Mouse (Mus musculus): ENCODE data around the gene H2al1c. TPM values are rescaled to one million over a fixed set of nuclear protein-coding genes. Genes with fewer than 3 reads are reported as not detected.
"Not testable (repeated sequence)": the region's sequence is repeated elsewhere in the genome, so short reads cannot be mapped to it uniquely, and the experiment has no call there.

H2al1c gene
- polyA plus RNA-seq, 1 experiment from 2014 or later: not detected

- not testable (repeated sequence) for H3K36me3 ChIP-seq (ENCODE audit: control insufficient read depth, insufficient read depth, low read length); DNase-seq; H3K4me3 ChIP-seq (replicated peaks; ENCODE audit: low read depth, low read length); ATAC-seq (ENCODE audit: low FRiP score, low TSS enrichment); H3K4me2 ChIP-seq (ENCODE audit: low read length); H3K27ac ChIP-seq (replicated peaks; ENCODE audit: low read depth, low read length); H3K9ac ChIP-seq (replicated peaks; ENCODE audit: low read length); H3K27me3 ChIP-seq (ENCODE audit: control insufficient read depth, insufficient read depth, low read length); H3K9me3 ChIP-seq (ENCODE audit: control insufficient read depth, low read length); H3K4me1 ChIP-seq (ENCODE audit: control insufficient read depth, insufficient read depth, low read length)
- no CpG with 5 or more reads among the region's 3 CpGs for WGBS
Measured at GRCm38 (mm10) chrX:11298957-11299356, 6.5 kb upstream of the H2al1c start, which contains the start of gene H2al1a. TSS of gene H2al1a (plus strand) at chrX:11299257.

- not testable (repeated sequence) for H3K4me2 ChIP-seq (ENCODE audit: low read length); DNase-seq; H3K27ac ChIP-seq (replicated peaks; ENCODE audit: low read depth, low read length); ATAC-seq (ENCODE audit: low FRiP score, low TSS enrichment); H3K9me3 ChIP-seq (ENCODE audit: control insufficient read depth, low read length); H3K9ac ChIP-seq (replicated peaks; ENCODE audit: low read length); H3K36me3 ChIP-seq (ENCODE audit: control insufficient read depth, insufficient read depth, low read length); H3K4me1 ChIP-seq (ENCODE audit: control insufficient read depth, insufficient read depth, low read length); H3K4me3 ChIP-seq (replicated peaks; ENCODE audit: low read depth, low read length); H3K27me3 ChIP-seq (ENCODE audit: control insufficient read depth, insufficient read depth, low read length)
- 97% methylated on average over 1 of the region's 3 CpGs for WGBS
Measured at GRCm38 (mm10) chrX:11302132-11302531, 3.3 kb upstream of the H2al1c start, which contains the start of gene H2al1b. TSS of gene H2al1b (plus strand) at chrX:11302432.

GRCm38 (mm10) chrX:11308524-11308923, 3.1 kb downstream of the H2al1c start, which contains the start of gene H2al1d:
TSS of gene H2al1d (plus strand) at chrX:11308824.
- H3K4me3 ChIP-seq (replicated peaks; ENCODE audit: low read depth, low read length); H3K9ac ChIP-seq (replicated peaks; ENCODE audit: low read length); H3K27ac ChIP-seq (replicated peaks; ENCODE audit: low read depth, low read length); H3K9me3 ChIP-seq (ENCODE audit: control insufficient read depth, low read length); H3K4me2 ChIP-seq (ENCODE audit: low read length); H3K36me3 ChIP-seq (ENCODE audit: control insufficient read depth, insufficient read depth, low read length); H3K4me1 ChIP-seq (ENCODE audit: control insufficient read depth, insufficient read depth, low read length); H3K27me3 ChIP-seq (ENCODE audit: control insufficient read depth, insufficient read depth, low read length); ATAC-seq (ENCODE audit: low FRiP score, low TSS enrichment); DNase-seq: not testable (repeated sequence)
- WGBS: no CpG with 5 or more reads among the region's 6 CpGs

- H3K9me3 ChIP-seq (ENCODE audit: control insufficient read depth, low read length); DNase-seq; H3K9ac ChIP-seq (replicated peaks; ENCODE audit: low read length); H3K27me3 ChIP-seq (ENCODE audit: control insufficient read depth, insufficient read depth, low read length); H3K4me2 ChIP-seq (ENCODE audit: low read length); ATAC-seq (ENCODE audit: low FRiP score, low TSS enrichment); H3K27ac ChIP-seq (replicated peaks; ENCODE audit: low read depth, low read length); H3K4me1 ChIP-seq (ENCODE audit: control insufficient read depth, insufficient read depth, low read length); H3K4me3 ChIP-seq (replicated peaks; ENCODE audit: low read depth, low read length); H3K36me3 ChIP-seq (ENCODE audit: control insufficient read depth, insufficient read depth, low read length): not testable (repeated sequence)
- no CpG with 5 or more reads among the region's 3 CpGs for WGBS
Measured at GRCm38 (mm10) chrX:11311634-11312033, 6.2 kb downstream of the H2al1c start, which contains the start of gene H2al1e. TSS of gene H2al1e (plus strand) at chrX:11311934.

- not testable (repeated sequence) for H3K4me2 ChIP-seq (ENCODE audit: low read length); H3K36me3 ChIP-seq (ENCODE audit: control insufficient read depth, insufficient read depth, low read length); H3K4me3 ChIP-seq (replicated peaks; ENCODE audit: low read depth, low read length); DNase-seq; H3K27me3 ChIP-seq (ENCODE audit: control insufficient read depth, insufficient read depth, low read length); H3K9me3 ChIP-seq (ENCODE audit: control insufficient read depth, low read length); H3K9ac ChIP-seq (replicated peaks; ENCODE audit: low read length); H3K4me1 ChIP-seq (ENCODE audit: control insufficient read depth, insufficient read depth, low read length); ATAC-seq (ENCODE audit: low FRiP score, low TSS enrichment); H3K27ac ChIP-seq (replicated peaks; ENCODE audit: low read depth, low read length)
- no CpG with 5 or more reads among the region's 6 CpGs for WGBS
Measured at GRCm38 (mm10) chrX:11314858-11315257, 9.4 kb downstream of the H2al1c start, which contains the start of gene H2al1f. TSS of gene H2al1f (plus strand) at chrX:11315158.

- no CpG with 5 or more reads among the region's 3 CpGs for WGBS
- not testable (repeated sequence) for H3K4me3 ChIP-seq (replicated peaks; ENCODE audit: low read depth, low read length); H3K4me1 ChIP-seq (ENCODE audit: control insufficient read depth, insufficient read depth, low read length); DNase-seq; H3K27me3 ChIP-seq (ENCODE audit: control insufficient read depth, insufficient read depth, low read length); H3K4me2 ChIP-seq (ENCODE audit: low read length); H3K27ac ChIP-seq (replicated peaks; ENCODE audit: low read depth, low read length); H3K36me3 ChIP-seq (ENCODE audit: control insufficient read depth, insufficient read depth, low read length); H3K9ac ChIP-seq (replicated peaks; ENCODE audit: low read length); ATAC-seq (ENCODE audit: low FRiP score, low TSS enrichment); H3K9me3 ChIP-seq (ENCODE audit: control insufficient read depth, low read length)
Measured at GRCm38 (mm10) chrX:11317956-11318355, 12.5 kb downstream of the H2al1c start, which contains the start of gene H2al1g. TSS of gene H2al1g (plus strand) at chrX:11318256.

- no CpG with 5 or more reads among the region's 6 CpGs for WGBS
- H3K4me1 ChIP-seq (ENCODE audit: control insufficient read depth, insufficient read depth, low read length); H3K27me3 ChIP-seq (ENCODE audit: control insufficient read depth, insufficient read depth, low read length): not testable (repeated sequence)
Measured at GRCm38 (mm10) chrX:11321192-11321591, 15.7 kb downstream of the H2al1c start, which contains the start of gene H2al1h. TSS of gene H2al1h (plus strand) at chrX:11321492.

GRCm38 (mm10) chrX:11324359-11324758, 18.9 kb downstream of the H2al1c start, which contains the start of gene H2al1i:
TSS of gene H2al1i (plus strand) at chrX:11324659.
- not testable (repeated sequence) for ATAC-seq (ENCODE audit: low FRiP score, low TSS enrichment); H3K4me1 ChIP-seq (ENCODE audit: control insufficient read depth, insufficient read depth, low read length); H3K36me3 ChIP-seq (ENCODE audit: control insufficient read depth, insufficient read depth, low read length); H3K9me3 ChIP-seq (ENCODE audit: control insufficient read depth, low read length); H3K4me3 ChIP-seq (replicated peaks; ENCODE audit: low read depth, low read length); H3K4me2 ChIP-seq (ENCODE audit: low read length); H3K27ac ChIP-seq (replicated peaks; ENCODE audit: low read depth, low read length); DNase-seq; H3K9ac ChIP-seq (replicated peaks; ENCODE audit: low read length); H3K27me3 ChIP-seq (ENCODE audit: control insufficient read depth, insufficient read depth, low read length)
- WGBS: 85% methylated on average over 2 of the region's 5 CpGs

More at GRCm38 (mm10) chrX:11321192-11321591, 15.7 kb downstream of the H2al1c start, which contains the start of gene H2al1h:
- not testable (repeated sequence) for H3K27ac ChIP-seq (replicated peaks; ENCODE audit: low read depth, low read length); ATAC-seq (ENCODE audit: low FRiP score, low TSS enrichment); H3K4me2 ChIP-seq (ENCODE audit: low read length); H3K9ac ChIP-seq (replicated peaks; ENCODE audit: low read length); H3K4me3 ChIP-seq (replicated peaks; ENCODE audit: low read depth, low read length); DNase-seq; H3K36me3 ChIP-seq (ENCODE audit: control insufficient read depth, insufficient read depth, low read length); H3K9me3 ChIP-seq (ENCODE audit: control insufficient read depth, low read length)

- H3K9me3 ChIP-seq (ENCODE audit: control insufficient read depth, low read length); ATAC-seq (ENCODE audit: low FRiP score, low TSS enrichment); H3K27ac ChIP-seq (replicated peaks; ENCODE audit: low read depth, low read length); H3K9ac ChIP-seq (replicated peaks; ENCODE audit: low read length); H3K4me2 ChIP-seq (ENCODE audit: low read length); H3K27me3 ChIP-seq (ENCODE audit: control insufficient read depth, insufficient read depth, low read length); H3K36me3 ChIP-seq (ENCODE audit: control insufficient read depth, insufficient read depth, low read length); H3K4me3 ChIP-seq (replicated peaks; ENCODE audit: low read depth, low read length); DNase-seq; H3K4me1 ChIP-seq (ENCODE audit: control insufficient read depth, insufficient read depth, low read length): not testable (repeated sequence)
- WGBS: 88% methylated on average over 2 of the region's 2 CpGs
Measured at GRCm38 (mm10) chrX:11327522-11327921, 22.1 kb downstream of the H2al1c start, which contains the start of gene H2al1j. TSS of gene H2al1j (plus strand) at chrX:11327822.

Measured in midbrain, embryonic 14.5 days (tissue).